Mouse (Mus musculus): ENCODE results near the gene Gm49369.

Gene Gm49369

GRCm38 (mm10) chr7:142328507-142328906, 54.0 kb downstream of the Gm49369 start:
- no peak for TF ChIP-seq GATA4 (IDR thresholded peaks at IDR 0.05; ENCODE audit: insufficient replicate concordance, low read length)

- no peak for TF ChIP-seq GATA4 (IDR thresholded peaks at IDR 0.05; ENCODE audit: insufficient replicate concordance, low read length)
Observed at GRCm38 (mm10) chr7:142326714-142327445, 55.6 kb downstream of the Gm49369 start.

GRCm38 (mm10) chr7:142323396-142324117, 58.9 kb downstream of the Gm49369 start:
- no peak for TF ChIP-seq GATA4 (IDR thresholded peaks at IDR 0.05; ENCODE audit: insufficient replicate concordance, low read length)

DNA sequence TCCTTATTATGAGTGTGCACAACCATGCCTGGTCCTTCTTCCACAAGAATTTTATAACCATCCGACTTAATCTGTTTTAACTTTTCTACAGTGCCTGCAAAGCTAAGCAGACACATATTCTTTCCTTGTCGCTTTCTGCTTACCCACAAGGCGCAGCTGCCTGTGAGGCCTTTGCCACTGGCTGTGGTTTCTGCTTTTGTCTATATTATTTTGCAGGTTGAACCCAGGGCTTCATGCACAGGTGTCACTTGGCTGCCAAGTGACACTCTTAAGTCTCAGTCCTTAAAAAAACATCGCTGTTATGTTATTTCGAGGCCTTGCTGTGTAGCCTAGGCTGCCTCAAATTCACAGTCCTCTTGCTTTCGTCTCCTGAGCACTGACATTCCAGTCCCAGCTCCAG, 59.8 kb downstream of the Gm49369 start:
- TF ChIP-seq GATA4 (IDR thresholded peaks at IDR 0.05; ENCODE audit: insufficient replicate concordance, low read length), result no peak

All from liver, adult (tissue).